Mouse (Mus musculus) neural tube, embryonic 11.5 days (tissue): ENCODE measurements around the gene Fbxw10. TPM values are rescaled to one million over a fixed set of nuclear protein-coding genes. Genes with fewer than 3 reads are reported as not detected.

Source experiments
- ATAC-seq: fragments of 200-750 bp; cut with Nextera tagmentation; 2 replicates; pipeline ENCODE4 v1.8.0; 2017; ENCODE audit warnings: moderate number of reproducible peaks, mild to moderate bottlenecking, moderate TSS enrichment, moderate library complexity; ENCODE audit not compliant: insufficient read depth, low FRiP score, low TSS enrichment
- DNase-seq: peaks from one replicate; pipeline ENCODE4 v3.0.0-alpha.2; 2015; ENCODE audit warnings: low spot score
- H3K27ac ChIP-seq: fragments of 300-500 bp; sonication (generic); 2 replicates; pipeline ENCODE4 v1.5.1; 2014; ENCODE audit warnings: low read depth, mild to moderate bottlenecking, low read length
- H3K27me3 ChIP-seq: fragments of 300-500 bp; sonication (generic); 2 replicates; pipeline ENCODE4 v1.6.1; 2014; ENCODE audit warnings: mild to moderate bottlenecking, low read length, mixed read lengths; ENCODE audit not compliant: control insufficient read depth, insufficient read depth
- H3K36me3 ChIP-seq: fragments of 300-500 bp; sonication (generic); 2 replicates; pipeline ENCODE4 v1.6.1; 2014; ENCODE audit warnings: mild to moderate bottlenecking, low read length, moderate library complexity, mixed read lengths; ENCODE audit not compliant: control insufficient read depth, insufficient read depth
- H3K4me1 ChIP-seq: fragments of 300-500 bp; sonication (generic); 2 replicates; pipeline ENCODE4 v1.6.1; 2014; ENCODE audit warnings: low read length, mixed read lengths; ENCODE audit not compliant: control insufficient read depth, insufficient read depth
- H3K4me2 ChIP-seq: fragments of 300-500 bp; sonication (generic); 2 replicates; pipeline ENCODE4 v1.6.1; 2014; ENCODE audit warnings: low read depth, mild to moderate bottlenecking, moderate library complexity
- H3K4me3 ChIP-seq: fragments of 300-500 bp; sonication (generic); 2 replicates; pipeline ENCODE4 v1.5.1; 2014; ENCODE audit warnings: low read depth, low read length
- H3K9ac ChIP-seq: fragments of 300-500 bp; sonication (generic); 2 replicates; pipeline ENCODE4 v1.6.1; 2014; ENCODE audit warnings: mild to moderate bottlenecking, low read length
- H3K9me3 ChIP-seq: fragments of 300-500 bp; sonication (generic); 2 replicates; pipeline ENCODE4 v1.6.1; 2016; ENCODE audit warnings: low read length; ENCODE audit not compliant: control insufficient read depth
- WGBS: fragments of 180-500 bp; shearing (Covaris S2); extraction: QIAGEN DNeasy Blood & Tissue Kit; methylation state at CpG from one replicate; pipeline ENCODE4 v1.1.7; 2014; 5-methylcytosine and 5-hydroxymethylcytosine counted together
- polyA plus RNA-seq: library from polyadenylated mRNA; unstranded; fragments of >200 nt; fragmentation: Nextera tagmentation; extraction: Ambion mirVana; gene quantifications from 2 replicates; pipeline ENCODE4 v1.2.1, GENCODE M21; 2014

Fbxw10 gene
- polyA plus RNA-seq, 1 experiment from 2014 or later = 0.19 TPM

- H3K27me3 ChIP-seq = no peaks in the 10 kb centered on the region
- no peak overlapping the region for H3K4me3 ChIP-seq
- ATAC-seq (no peak), DNase-seq (no peak)
- no peaks in the 10 kb centered on the region for H3K9me3 ChIP-seq
- 90% methylated on average over 6 of the region's 6 CpGs for WGBS
- H3K4me2 ChIP-seq = no peak overlapping the region
- H3K4me1 ChIP-seq = peaks cover 2% of the 10 kb centered on the region; the same call in 1 of the 2 replicates
- no peak overlapping the region for H3K27ac ChIP-seq
- H3K36me3 ChIP-seq = no peaks in the 10 kb centered on the region
- H3K9ac ChIP-seq = no peak overlapping the region
Measured at GRCm38 (mm10) chr11:62853334-62853733, 6.5 kb downstream of the Fbxw10 start.

- no peak overlapping the region for H3K4me2 ChIP-seq
- no peak overlapping the region for H3K4me3 ChIP-seq
- no peaks in the 10 kb centered on the region for H3K4me1 ChIP-seq
- H3K9ac ChIP-seq = no peak overlapping the region
- no peaks in the 10 kb centered on the region for H3K36me3 ChIP-seq
- H3K27ac ChIP-seq = no peak overlapping the region
- H3K9me3 ChIP-seq = no peaks in the 10 kb centered on the region
- ATAC-seq (no peak), DNase-seq (no peak)
- WGBS = 84% methylated on average over 4 of the region's 4 CpGs
- H3K27me3 ChIP-seq = no peaks in the 10 kb centered on the region
Measured at GRCm38 (mm10) chr11:62865562-62865961, 18.7 kb downstream of the Fbxw10 start.

- Histone ChIP-seq H3K4me1 (no peaks in the 10 kb centered on the region), H3K27ac (no peak overlapping the region), H3K9ac (no peak overlapping the region), H3K36me3 (no peaks in the 10 kb centered on the region), H3K9me3 (no peaks in the 10 kb centered on the region), H3K27me3 (no peaks in the 10 kb centered on the region), H3K4me2 (no peak overlapping the region), H3K4me3 (no peak overlapping the region)
- DNase-seq (no peak), ATAC-seq (no peak)
- 84% methylated on average over 7 of the region's 7 CpGs for WGBS
Measured at GRCm38 (mm10) chr11:62866685-62867084, 19.8 kb downstream of the Fbxw10 start.

- H3K36me3 ChIP-seq = no peaks in the 10 kb centered on the region
- 80% methylated on average over 5 of the region's 5 CpGs for WGBS
- H3K9me3 ChIP-seq = no peaks in the 10 kb centered on the region
- H3K27me3 ChIP-seq = no peaks in the 10 kb centered on the region
- ATAC-seq (no peak), DNase-seq (no peak)
- H3K4me1 ChIP-seq = no peaks in the 10 kb centered on the region
- no peak overlapping the region for H3K27ac ChIP-seq
- H3K4me2 ChIP-seq = no peak overlapping the region
- H3K4me3 ChIP-seq = no peak overlapping the region
- no peak overlapping the region for H3K9ac ChIP-seq
Measured at GRCm38 (mm10) chr11:62869201-62869600, 22.3 kb downstream of the Fbxw10 start.

- no peak overlapping the region for H3K27ac ChIP-seq
- no peak overlapping the region for H3K4me2 ChIP-seq
- H3K27me3 ChIP-seq = no peaks in the 10 kb centered on the region
- DNase-seq (no peak), ATAC-seq (no peak)
- H3K9me3 ChIP-seq = no peaks in the 10 kb centered on the region
- H3K9ac ChIP-seq = no peak overlapping the region
- no peak overlapping the region for H3K4me3 ChIP-seq
- H3K36me3 ChIP-seq = no peaks in the 10 kb centered on the region
- no peaks in the 10 kb centered on the region for H3K4me1 ChIP-seq
- WGBS = 87% methylated on average over 8 of the region's 8 CpGs
Measured at GRCm38 (mm10) chr11:62869715-62870371, 23.0 kb downstream of the Fbxw10 start.

- no peak for ATAC-seq
- H3K4me1 ChIP-seq = no peaks in the 10 kb centered on the region
- WGBS = 77% methylated on average over 9 of the region's 9 CpGs
- no peak overlapping the region for H3K4me3 ChIP-seq
- DNase-seq = no peak
- H3K27ac ChIP-seq = no peak overlapping the region
- H3K9ac ChIP-seq = no peak overlapping the region
- H3K4me2 ChIP-seq = no peak overlapping the region
- H3K9me3 ChIP-seq = no peaks in the 10 kb centered on the region
- H3K36me3 ChIP-seq = no peaks in the 10 kb centered on the region
- H3K27me3 ChIP-seq = no peaks in the 10 kb centered on the region
Measured at GRCm38 (mm10) chr11:62873479-62873878, 26.6 kb downstream of the Fbxw10 start.

- Histone ChIP-seq H3K4me1 (no peaks in the 10 kb centered on the region), H3K27ac (no peak overlapping the region), H3K27me3 (no peaks in the 10 kb centered on the region), H3K9me3 (no peaks in the 10 kb centered on the region), H3K4me3 (no peak overlapping the region), H3K36me3 (no peaks in the 10 kb centered on the region), H3K9ac (no peak overlapping the region), H3K4me2 (no peak overlapping the region)
- WGBS = 80% methylated on average over 1 of the region's 1 CpGs
- no peak for ATAC-seq
- no peak for DNase-seq
Measured at GRCm38 (mm10) chr11:62875696-62876095, 28.8 kb downstream of the Fbxw10 start.

GRCm38 (mm10) chr11:62876445-62876844 is 29.6 kb downstream of the Fbxw10 start:
- Histone ChIP-seq H3K36me3 (no peaks in the 10 kb centered on the region), H3K27me3 (no peaks in the 10 kb centered on the region), H3K27ac (no peak overlapping the region), H3K4me1 (no peaks in the 10 kb centered on the region), H3K9ac (no peak overlapping the region), H3K9me3 (no peaks in the 10 kb centered on the region), H3K4me3 (no peak overlapping the region), H3K4me2 (no peak overlapping the region)
- WGBS = 87% methylated on average over 4 of the region's 4 CpGs
- DNase-seq (no peak), ATAC-seq (no peak)

GRCm38 (mm10) chr11:62877391-62877790 is 30.5 kb downstream of the Fbxw10 start:
- Histone ChIP-seq H3K9me3 (no peaks in the 10 kb centered on the region), H3K27me3 (no peaks in the 10 kb centered on the region)
- 98% methylated on average over 1 of the region's 1 CpGs for WGBS

More at GRCm38 (mm10) chr11:62877391-62877790, 30.5 kb downstream of the Fbxw10 start:
- DNase-seq = no peak
- no peaks in the 10 kb centered on the region for H3K36me3 ChIP-seq
- no peak for ATAC-seq
- H3K4me3 ChIP-seq = no peak overlapping the region
- H3K4me2 ChIP-seq = no peak overlapping the region
- no peak overlapping the region for H3K9ac ChIP-seq
- H3K27ac ChIP-seq = no peak overlapping the region
- no peaks in the 10 kb centered on the region for H3K4me1 ChIP-seq
